Mouse (Mus musculus) embryo, embryonic 10.5 days (tissue): ENCODE measurements at regions not wholly inside any gene's neighbourhood (a gene's known extent, or its start where the extent isn't known, plus 50 kb on each side); places are given as distances from the start of the nearest gene placed in this dataset.

Source experiments
- DNase-seq: peaks from one replicate; pipeline ENCODE4 v3.0.0-alpha.2; 2015; ENCODE audit warnings: low spot score

- DNase-seq, result peak; percentile 17
Measured at GRCm38 (mm10) chrX:15913795-15914500, 608.7 kb upstream of the Cypt1 start.
